Mouse (Mus musculus) layer of hippocampus, adult 2 months (tissue): ENCODE measurements around the gene Cryaa. TPM values are rescaled to one million over a fixed set of nuclear protein-coding genes. Genes with fewer than 3 reads are reported as not detected.
"Not testable (repeated sequence)": the region's sequence is repeated elsewhere in the genome, so short reads cannot be mapped to it uniquely, and the experiment has no call there.

ENCODE experiments used
- DNase-seq, 2 experiments: peaks; one replicate each; pipeline ENCODE4 v3.0.0; 2022; ENCODE audit warnings: low spot score in 2 of 2
- H3K27ac ChIP-seq: fragments of 200-600 bp; 2 replicates; pipeline ENCODE4 v1.8.1; 2022
- H3K4me3 ChIP-seq: fragments of 200-600 bp; 2 replicates; pipeline ENCODE4 v1.8.1; 2022; ENCODE audit warnings: mild to moderate bottlenecking
- CTCF ChIP-seq: fragments of 200-600 bp; conservative IDR thresholded peaks from 2 replicates; pipeline ENCODE4 v1.8.1; 2022; ENCODE audit warnings: antibody characterized with exemption, mild to moderate bottlenecking, moderate library complexity
- total RNA-seq, 2 experiments: library from RNA; stranded (reverse); gene quantifications; 2 replicates each; pipeline ENCODE4 v1.2.3; 2021

Cryaa gene
- total RNA-seq, 2 experiments from 2014 or later: 0.49 to 0.66 TPM

DNA sequence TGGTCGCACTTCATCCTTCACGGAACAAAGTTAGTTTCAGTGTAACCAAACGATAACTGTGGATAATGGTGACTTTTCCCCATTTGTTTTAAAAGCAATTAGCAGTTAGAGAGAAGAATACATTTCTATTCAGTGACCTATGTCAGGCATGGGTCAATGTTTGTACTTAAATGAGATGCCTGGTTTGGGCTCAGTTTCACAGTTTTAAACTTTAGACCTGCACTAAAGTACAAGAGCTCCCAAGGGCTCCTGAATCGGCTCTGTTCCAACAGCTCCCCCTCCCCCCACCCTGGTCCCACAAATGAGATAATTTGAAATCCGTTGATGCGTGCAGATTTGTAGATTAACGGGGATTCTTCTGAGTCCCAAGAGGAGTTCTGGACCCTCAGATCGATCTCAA, 5.9 kb upstream of the Cryaa start:
- no peak overlapping the region for H3K27ac ChIP-seq
- no peak for DNase-seq
- no peak for TF ChIP-seq CTCF
- no peak overlapping the region for H3K4me3 ChIP-seq

DNA sequence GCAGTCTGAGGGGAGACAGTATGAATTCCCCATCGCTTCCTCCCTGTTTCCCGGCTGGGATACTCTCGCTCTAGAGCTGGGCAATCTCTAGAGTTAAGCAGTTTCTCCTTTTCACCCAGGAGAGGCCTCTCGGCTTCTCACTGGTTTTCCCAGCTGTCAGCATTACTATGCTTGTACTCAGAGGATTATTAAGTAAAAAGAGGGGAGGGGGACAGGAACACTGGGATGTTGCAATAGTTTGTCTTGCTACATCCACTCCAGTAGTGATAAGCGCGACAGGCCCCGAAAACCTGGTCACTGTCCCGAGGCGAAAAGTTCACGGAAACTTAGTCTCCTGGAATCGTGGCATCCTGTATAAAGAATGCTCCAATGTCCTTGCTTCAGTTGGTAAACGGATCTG, 5.3 kb upstream of the Cryaa start:
- no peak for TF ChIP-seq CTCF
- no peak overlapping the region for H3K27ac ChIP-seq
- DNase-seq: no peak

DNA sequence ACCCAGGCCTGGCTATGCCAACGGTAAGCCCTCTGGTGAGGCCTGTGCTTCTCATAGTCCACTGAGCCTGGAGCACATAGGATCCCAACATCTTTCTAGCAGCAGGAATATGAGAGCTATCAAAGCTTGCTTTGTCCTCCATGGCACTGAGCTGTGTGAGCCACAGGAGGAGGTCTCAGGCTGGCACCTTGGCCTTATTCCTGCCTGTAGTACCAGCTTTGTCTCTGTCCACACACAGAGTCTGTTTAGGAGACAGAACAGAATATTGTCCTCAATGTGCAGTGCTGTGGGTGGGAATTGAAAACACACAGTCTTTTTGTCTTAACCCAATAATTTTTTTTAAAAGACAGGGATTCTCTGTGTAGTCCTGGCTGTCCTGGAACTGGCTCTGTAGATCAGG, 3.2 kb upstream of the Cryaa start:
- Histone ChIP-seq H3K27ac (peak overlapping the region; percentile 61), H3K4me3 (no peak overlapping the region)
- TF ChIP-seq CTCF: no peak
- DNase-seq: peak in 1 of 2 experiments; percentile 30

More for the DNA sequence above, 5.3 kb upstream of the Cryaa start:
- H3K4me3 ChIP-seq: no peak overlapping the region

DNA sequence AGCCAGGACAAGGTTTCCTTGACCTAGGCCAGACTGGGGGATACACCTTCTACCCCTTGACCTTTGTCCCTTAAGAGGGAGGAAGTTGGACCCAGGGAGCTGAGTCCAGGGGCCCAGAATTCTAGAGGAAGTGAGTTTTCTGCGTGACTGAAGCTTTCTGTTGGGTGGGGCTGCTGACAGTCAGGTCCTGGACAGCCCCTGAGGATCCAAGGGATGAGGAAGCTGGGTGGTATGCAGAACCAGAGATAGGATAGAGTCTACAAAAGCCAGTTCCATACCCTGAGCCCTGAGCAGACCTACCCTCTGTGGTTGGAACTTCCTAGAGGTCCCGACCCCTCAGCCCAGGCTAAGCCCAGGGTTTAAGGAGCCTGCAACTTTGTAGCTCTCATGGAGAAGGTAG, 2.8 kb downstream of the Cryaa start:
- no peak for DNase-seq
- no peak for TF ChIP-seq CTCF
- Histone ChIP-seq H3K4me3 (no peak overlapping the region), H3K27ac (no peak overlapping the region)

DNA sequence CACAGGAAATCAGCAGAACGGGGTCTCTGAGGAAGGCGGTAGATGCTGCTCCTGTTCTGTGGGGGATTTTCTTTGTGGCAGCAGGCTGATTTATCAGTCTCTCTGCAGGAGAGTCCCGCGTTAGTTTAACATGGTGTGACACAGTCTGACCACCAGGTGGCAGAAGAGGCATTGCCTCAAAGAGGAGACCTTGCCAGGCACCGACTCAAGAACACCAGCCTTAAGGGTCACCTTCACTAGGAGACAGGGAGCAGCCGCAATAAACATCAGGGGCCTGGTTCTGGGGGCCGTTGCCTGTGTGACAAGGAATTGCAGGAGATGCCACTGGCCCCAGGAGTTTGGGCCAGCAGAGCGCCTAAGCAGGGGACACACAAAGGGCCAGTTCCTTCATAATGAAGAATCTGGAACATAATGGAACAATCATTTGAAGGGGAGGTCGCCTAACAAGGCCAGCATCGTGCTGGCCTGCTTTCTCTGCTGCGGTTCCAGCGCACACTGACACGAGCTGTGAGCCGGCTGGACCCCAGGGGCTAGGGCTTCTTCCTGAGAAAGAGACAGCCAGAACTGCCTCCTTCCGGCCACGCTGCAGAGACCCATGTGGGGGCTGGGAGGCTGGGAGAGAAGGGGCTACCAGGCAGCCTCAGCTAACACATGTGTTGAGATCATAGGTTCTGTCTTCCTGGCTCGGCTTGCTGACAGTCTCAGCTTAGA, 8.1 kb downstream of the Cryaa start:
- peak; percentile 94 for TF ChIP-seq CTCF
- peak overlapping the region; percentile 71 for H3K27ac ChIP-seq
- DNase-seq: peak; percentile 75 to 88
- H3K4me3 ChIP-seq: no peak overlapping the region

DNA sequence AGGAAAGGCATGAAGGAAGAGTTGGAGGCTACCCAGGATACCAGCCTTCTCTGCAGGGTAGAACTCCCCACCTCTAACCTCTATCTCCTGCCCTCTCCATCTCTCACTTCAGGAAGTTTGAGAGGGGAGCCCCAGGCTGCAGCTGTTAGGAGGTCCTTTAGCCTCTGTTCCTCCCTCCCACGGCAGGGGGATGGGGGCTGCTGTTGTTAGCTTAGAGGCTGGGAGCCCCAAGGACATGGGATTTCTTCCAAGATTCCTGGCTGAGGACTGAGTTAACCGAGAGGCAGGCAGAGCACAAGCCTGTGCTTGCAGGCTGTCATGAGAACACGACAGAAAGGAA, 8.6 kb downstream of the Cryaa start:
- no peak for TF ChIP-seq CTCF
- H3K27ac ChIP-seq: 0 out of 2 replicates have a peak overlapping the region, but pooled peaks have one; percentile 71
- no peak for DNase-seq

DNA sequence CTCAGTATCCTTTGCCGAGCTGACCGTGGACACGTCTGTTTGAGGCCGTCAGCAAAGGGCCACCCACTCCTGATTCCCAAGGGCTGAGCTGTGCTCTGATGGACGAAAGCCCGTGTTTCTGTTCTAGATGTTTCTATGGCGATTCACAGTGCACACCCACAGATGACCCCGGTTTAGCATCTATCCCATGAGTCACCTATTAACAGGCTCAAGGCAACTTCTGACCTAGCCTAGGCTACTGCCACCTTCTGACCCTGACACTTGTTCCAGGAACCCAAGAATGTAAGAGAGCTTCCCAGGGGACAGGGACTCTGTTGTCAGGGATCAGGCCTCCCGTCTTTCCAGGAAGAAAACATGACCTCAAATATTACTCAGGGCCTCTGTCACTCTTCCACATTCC, 10.5 kb downstream of the Cryaa start:
- TF ChIP-seq CTCF: no peak
- no peak overlapping the region for H3K27ac ChIP-seq
- DNase-seq: no peak
- no peak overlapping the region for H3K4me3 ChIP-seq

More for the DNA sequence above, 8.6 kb downstream of the Cryaa start:
- no peak overlapping the region for H3K4me3 ChIP-seq

DNA sequence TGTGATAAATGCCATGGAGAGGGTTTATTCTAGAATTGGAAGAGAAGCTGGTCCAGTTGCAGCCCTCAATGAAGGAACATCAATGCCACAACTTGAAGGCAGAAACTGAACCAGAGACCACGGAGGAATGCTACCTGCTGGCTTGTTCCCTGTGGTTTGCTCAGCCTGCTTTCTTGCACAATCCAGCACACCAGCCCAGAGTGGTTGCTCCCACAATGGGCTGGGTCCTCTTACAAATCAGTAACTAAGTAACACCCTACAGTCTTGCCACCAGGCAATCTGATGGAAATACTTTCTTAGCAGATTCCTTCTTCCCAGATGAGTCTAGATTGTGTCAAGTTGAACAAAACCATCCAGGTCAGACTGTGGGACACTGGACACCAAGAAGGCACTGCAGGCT, 12.0 kb downstream of the Cryaa start:
- no peak for DNase-seq
- H3K27ac ChIP-seq: no peak overlapping the region
- no peak for TF ChIP-seq CTCF
- H3K4me3 ChIP-seq: no peak overlapping the region

DNA sequence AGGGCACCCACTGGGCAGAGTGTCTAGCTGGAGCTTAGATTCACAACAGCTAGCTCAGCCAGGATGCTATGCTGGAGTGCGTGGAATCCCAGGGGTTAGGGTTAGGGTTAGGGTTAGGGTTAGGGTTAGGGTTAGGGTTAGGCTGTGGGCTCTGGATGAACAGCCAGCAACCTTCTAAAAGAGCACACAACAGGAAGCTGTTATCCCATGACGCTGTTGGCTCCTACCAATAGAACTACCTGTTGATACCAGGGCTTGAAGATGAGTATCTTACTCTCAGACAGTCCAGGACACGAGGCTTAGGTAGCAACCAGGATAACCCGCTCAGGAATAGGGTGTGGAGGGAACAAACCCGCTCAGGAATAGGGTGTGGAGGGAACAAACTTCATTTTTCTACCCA, 15.3 kb downstream of the Cryaa start:
- H3K27ac ChIP-seq: no peak overlapping the region
- TF ChIP-seq CTCF: no peak
- H3K4me3 ChIP-seq: no peak overlapping the region

DNA sequence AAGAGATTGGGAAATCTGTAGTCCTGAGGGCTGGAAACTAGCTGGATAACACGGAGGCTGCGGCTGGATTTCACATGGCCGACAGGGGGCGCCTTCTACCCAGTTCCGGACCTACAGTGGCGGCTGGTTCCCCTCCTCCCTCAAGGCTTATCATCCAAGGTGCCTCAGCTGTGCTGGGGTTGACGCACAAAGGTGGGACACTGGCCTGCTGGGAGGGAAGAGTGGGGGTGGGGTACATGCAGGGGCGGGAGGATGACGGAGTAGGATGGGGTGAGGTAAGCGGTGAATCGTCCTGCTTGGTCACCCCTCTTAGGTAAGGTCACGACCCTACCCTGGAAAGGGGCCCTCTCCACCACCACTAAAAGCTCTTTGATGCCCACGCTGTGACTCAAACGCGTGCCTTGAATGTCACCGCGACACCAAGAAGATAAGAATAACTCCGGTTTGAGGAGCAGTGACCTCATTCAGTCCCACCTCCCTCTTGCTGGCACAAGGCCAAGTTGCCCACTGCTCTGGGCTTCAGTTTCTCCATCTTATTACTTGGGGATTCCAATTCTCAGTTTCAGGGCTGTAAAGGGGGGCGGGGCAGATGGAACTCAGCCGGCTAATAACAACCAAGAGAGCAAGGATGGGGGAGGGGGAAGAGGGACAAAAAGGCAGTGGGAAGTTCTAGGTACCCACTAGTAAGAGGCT, 15.9 kb downstream of the Cryaa start:
- Histone ChIP-seq H3K27ac (no peak overlapping the region), H3K4me3 (no peak overlapping the region; the same call in 1 of the 2 replicates)
- peak; percentile 83 for TF ChIP-seq CTCF
- DNase-seq: peak; percentile 65 to 84

More for the DNA sequence above, 15.3 kb downstream of the Cryaa start:
- DNase-seq: no peak

DNA sequence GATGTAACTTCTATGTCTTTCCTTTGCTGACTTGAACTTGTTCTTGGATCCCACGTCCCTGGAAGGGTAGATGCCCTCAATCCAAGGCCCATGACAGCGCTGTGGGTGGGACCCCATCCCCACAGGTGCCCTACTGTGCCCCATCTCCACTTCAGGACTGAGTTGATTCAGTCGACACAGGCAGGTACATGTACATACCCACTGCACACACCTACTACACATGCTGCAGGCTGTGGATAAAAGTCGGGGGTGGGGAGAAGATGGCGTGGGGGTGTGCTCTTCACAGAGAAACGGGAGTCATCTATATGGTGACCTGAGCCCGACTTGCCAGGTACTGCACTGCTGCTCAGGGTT, 16.4 kb downstream of the Cryaa start:
- DNase-seq: no peak
- TF ChIP-seq CTCF: no peak

DNA sequence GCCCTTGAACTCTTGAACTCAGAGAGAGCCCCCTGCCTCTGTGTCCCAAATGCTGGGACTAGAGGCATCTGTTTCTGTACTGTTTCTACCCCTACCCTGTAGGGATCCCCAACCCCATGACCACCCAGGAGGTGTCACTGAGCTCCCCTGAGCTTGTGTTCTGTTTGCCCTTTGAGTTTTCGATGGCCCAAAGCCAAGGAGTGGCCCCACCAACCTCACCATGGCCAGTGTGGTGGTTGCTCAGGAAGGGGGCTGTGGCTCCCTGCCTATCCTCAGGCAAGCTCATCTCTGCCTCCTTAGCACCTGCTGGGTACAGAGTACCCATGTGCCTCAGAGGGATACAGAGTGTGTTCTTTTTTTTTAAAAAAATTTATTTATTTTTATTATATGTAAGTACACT, 17.3 kb downstream of the Cryaa start:
- no peak overlapping the region for H3K4me3 ChIP-seq
- no peak for TF ChIP-seq CTCF
- no peak overlapping the region for H3K27ac ChIP-seq
- DNase-seq: no peak

More for the DNA sequence above, 16.4 kb downstream of the Cryaa start:
- H3K4me3 ChIP-seq: no peak overlapping the region
- no peak overlapping the region for H3K27ac ChIP-seq

DNA sequence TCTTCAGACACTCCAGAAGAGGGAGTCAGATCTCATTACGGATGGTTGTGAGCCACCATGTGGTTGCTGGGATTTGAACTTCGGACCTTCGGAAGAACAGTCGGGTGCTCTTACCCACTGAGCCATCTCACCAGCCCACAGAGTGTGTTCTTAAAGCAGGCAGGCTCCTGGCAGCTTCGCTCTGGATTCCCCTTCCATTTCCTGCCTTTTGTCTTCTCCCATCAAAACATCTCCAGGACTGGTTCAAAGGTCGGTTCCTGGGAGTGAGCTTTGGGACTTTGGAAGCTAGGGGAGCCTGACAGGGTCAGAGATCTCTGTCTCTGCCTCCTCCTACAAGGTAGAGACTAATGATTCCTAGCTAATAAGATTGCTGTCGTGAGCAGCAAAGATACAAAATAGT, 17.7 kb downstream of the Cryaa start:
- H3K27ac ChIP-seq, DNase-seq, H3K4me3 ChIP-seq: not testable (repeated sequence)

DNA sequence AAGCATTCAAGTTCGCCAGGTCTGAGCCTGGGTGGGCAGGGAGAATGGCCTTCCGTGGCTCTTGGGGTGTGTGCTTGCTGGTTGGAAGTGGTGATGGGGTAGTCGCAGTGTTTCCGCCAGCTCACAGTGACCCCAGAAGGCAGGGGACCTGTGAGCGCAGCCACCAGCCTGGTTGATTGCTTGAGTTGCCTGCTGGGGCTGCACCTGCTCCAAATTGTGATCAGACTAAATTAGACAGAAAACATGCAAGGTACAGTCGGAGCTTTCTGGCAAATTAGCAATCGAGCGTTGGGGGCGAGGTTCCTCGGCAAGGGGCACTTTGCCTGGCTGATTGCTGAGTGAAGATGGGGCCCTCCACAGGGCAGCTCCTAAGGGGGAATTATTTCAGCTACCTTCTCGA, 20.7 kb downstream of the Cryaa start:
- H3K27ac ChIP-seq: no peak overlapping the region
- DNase-seq: no peak
- H3K4me3 ChIP-seq: no peak overlapping the region
- TF ChIP-seq CTCF: no peak
